Comparison of ENCODE assay signal across 15 mouse cellular contexts in genomic region chr11:72470004-72470403, GRCm38 (mm10). TPM values are rescaled to one million over a fixed set of nuclear protein-coding genes. Genes with fewer than 3 reads are reported as not detected.
DNase-seq lines count a peak whose midpoint lies in the region; ATAC-seq and TF ChIP-seq lines count a peak whose summit lies in the region.
"Had no signal": no experiment of that assay in that cellular context is flagged by ENCODE, and none has a peak within 500 bp of the region (broad histone marks: within the 10 kb centered on the region; RNA-seq: fewer than 3 reads in every experiment).

No protein-coding gene starts in this region.

- no peak overlapping the region for H3K9ac ChIP-seq in heart, embryonic 11.5 days (ENCODE audit: low read depth, low read length)
- no peak overlapping the region for H3K9ac ChIP-seq in neural tube, embryonic 14.5 days (replicated peaks; ENCODE audit: low read depth, low read length)
- H3K9ac ChIP-seq in neural tube, embryonic 15.5 days (replicated peaks), result no peak overlapping the region
- H3K9ac ChIP-seq: limb, embryonic 13.5 days; midbrain, embryonic 12.5 days had no signal

- H3K9me3 ChIP-seq in heart, embryonic 11.5 days (replicated peaks; ENCODE audit: control insufficient read depth, low read length), result no peaks in the 10 kb centered on the region
- no peaks in the 10 kb centered on the region for H3K9me3 ChIP-seq in neural tube, embryonic 14.5 days (ENCODE audit: control insufficient read depth, low read length)
- no peaks in the 10 kb centered on the region for H3K9me3 ChIP-seq in neural tube, embryonic 15.5 days (replicated peaks)
- H3K9me3 ChIP-seq: limb, embryonic 13.5 days; midbrain, embryonic 12.5 days had no signal

- no peaks in the 10 kb centered on the region for H3K27me3 ChIP-seq in heart, embryonic 11.5 days (ENCODE audit: control insufficient read depth, insufficient read depth, low read length)
- no peaks in the 10 kb centered on the region for H3K27me3 ChIP-seq in neural tube, embryonic 14.5 days (ENCODE audit: control insufficient read depth, insufficient read depth, low read length)
- no peaks in the 10 kb centered on the region for H3K27me3 ChIP-seq in neural tube, embryonic 15.5 days (replicated peaks)
- H3K27me3 ChIP-seq: limb, embryonic 13.5 days; midbrain, embryonic 12.5 days had no signal

- no peak overlapping the region for H3K4me2 ChIP-seq in heart, embryonic 11.5 days
- no peak overlapping the region for H3K4me2 ChIP-seq in neural tube, embryonic 14.5 days (ENCODE audit: low read depth, low read length)
- H3K4me2 ChIP-seq in neural tube, embryonic 15.5 days, result no peak overlapping the region
- H3K4me2 ChIP-seq: limb, embryonic 13.5 days; midbrain, embryonic 12.5 days had no signal

- 57% methylated on average over 4 of the region's 4 CpGs for WGBS in heart, embryonic 11.5 days (ENCODE audit: insufficient replicate concordance)
- WGBS in neural tube, embryonic 14.5 days, result 73% methylated on average over 4 of the region's 4 CpGs
- 73% methylated on average over 4 of the region's 4 CpGs for WGBS in neural tube, embryonic 15.5 days

- TF ChIP-seq CTCF in layer of hippocampus, adult 2 months (conservative IDR thresholded peaks at IDR 0.05), result no peak

- H3K4me1 ChIP-seq in heart, embryonic 11.5 days (ENCODE audit: control insufficient read depth, insufficient read depth, low read length), result peaks cover 52% of the 10 kb centered on the region
- H3K4me1 ChIP-seq in neural tube, embryonic 14.5 days (ENCODE audit: control insufficient read depth, insufficient read depth, low read length), result peaks cover 8% of the 10 kb centered on the region; the same call in 1 of the 2 replicates
- H3K4me1 ChIP-seq in neural tube, embryonic 15.5 days, result peaks cover 28% of the 10 kb centered on the region

- ATAC-seq in heart, embryonic 11.5 days (replicated peaks; ENCODE audit: insufficient number of reproducible peaks, low FRiP score, low TSS enrichment), result no peak
- ATAC-seq in neural tube, embryonic 14.5 days (ENCODE audit: low read depth), result no peak
- ATAC-seq in neural tube, embryonic 15.5 days (ENCODE audit: low FRiP score), result no peak

- H3K27ac ChIP-seq in heart, embryonic 11.5 days (ENCODE audit: low read depth, low read length), result peak overlapping the region; percentile 30
- peak overlapping the region; percentile 73 for H3K27ac ChIP-seq in layer of hippocampus, adult 2 months
- peak overlapping the region; percentile 5; the same call in 1 of the 2 replicates for H3K27ac ChIP-seq in neural tube, embryonic 14.5 days (ENCODE audit: low read depth, low read length)
- no peak overlapping the region for H3K27ac ChIP-seq in neural tube, embryonic 15.5 days (replicated peaks)
- H3K27ac ChIP-seq: limb, embryonic 13.5 days; midbrain, embryonic 12.5 days had no signal

- DNase-seq in heart, adult 9 months (ENCODE audit: low spot score in 2 of 2), result no peak
- DNase-seq in layer of hippocampus, adult 2 months (ENCODE audit: low spot score in 2 of 2), result no peak
- no peak for DNase-seq in layer of hippocampus, postnatal 10 days (ENCODE audit: low spot score in 2 of 2)
- DNase-seq in cerebellum, adult 18-20 months, result no peak
- DNase-seq in retina, postnatal 1 day, result no peak
- DNase-seq: thymus, postnatal 36 days had no signal

- no peak overlapping the region for H3K4me3 ChIP-seq in heart, embryonic 11.5 days (ENCODE audit: low read depth, low read length)
- H3K4me3 ChIP-seq in layer of hippocampus, adult 2 months, result no peak overlapping the region
- no peak overlapping the region for H3K4me3 ChIP-seq in neural tube, embryonic 14.5 days (ENCODE audit: low read depth, low read length)
- no peak overlapping the region for H3K4me3 ChIP-seq in neural tube, embryonic 15.5 days (replicated peaks)
- H3K4me3 ChIP-seq: limb, embryonic 13.5 days; midbrain, embryonic 12.5 days had no signal

- H3K36me3 ChIP-seq in heart, embryonic 11.5 days (ENCODE audit: control insufficient read depth, insufficient read depth, low read length), result no peaks in the 10 kb centered on the region
- H3K36me3 ChIP-seq in neural tube, embryonic 14.5 days (ENCODE audit: control insufficient read depth, insufficient read depth, low read length), result peaks cover 6% of the 10 kb centered on the region; the same call in 1 of the 2 replicates
- H3K36me3 ChIP-seq in neural tube, embryonic 15.5 days, result peaks cover 15% of the 10 kb centered on the region
- H3K36me3 ChIP-seq: limb, embryonic 13.5 days had no signal

RNA-seq across cellular contexts. Expression of gene Spns2, which starts 19.7 kb away (rescaled TPM):
- 4.0 and 4.6 TPM in 2 replicates for polyA plus RNA-seq in heart, embryonic 11.5 days (2014; fragmentation: Nextera tagmentation; extraction: Ambion mirVana)
- total RNA-seq in layer of hippocampus, adult 2 months (2021), result 100 to 1,000 TPM; 101 to 105 TPM
- 10 to 100 TPM; 58.4 to 59.6 TPM for total RNA-seq in layer of hippocampus, postnatal 10 days (2021)
- polyA plus RNA-seq in neural tube, embryonic 14.5 days (2014; fragmentation: Nextera tagmentation; extraction: Ambion mirVana), result 12.1 and 15.1 TPM in 2 replicates
- 9.4 and 12.6 TPM in 2 replicates for polyA plus RNA-seq in neural tube, embryonic 15.5 days (2015; fragmentation: Nextera tagmentation; extraction: Ambion mirVana)

RNA-seq across cellular contexts. Expression of gene Mybbp1a, which starts 28.8 kb away (rescaled TPM):
- polyA plus RNA-seq in heart, embryonic 11.5 days (2014; fragmentation: Nextera tagmentation; extraction: Ambion mirVana), result 93.8 and 101 TPM in 2 replicates
- total RNA-seq in layer of hippocampus, adult 2 months (2021), result 10 to 100 TPM; 55.7 to 56.2 TPM
- total RNA-seq in layer of hippocampus, postnatal 10 days (2021), result 10 to 100 TPM; 50.2 to 55.0 TPM
- polyA plus RNA-seq in neural tube, embryonic 14.5 days (2014; fragmentation: Nextera tagmentation; extraction: Ambion mirVana), result 55.1 and 63.5 TPM in 2 replicates
- 63.1 and 82.7 TPM in 2 replicates for polyA plus RNA-seq in neural tube, embryonic 15.5 days (2015; fragmentation: Nextera tagmentation; extraction: Ambion mirVana)

RNA-seq across cellular contexts. Expression of gene Ggt6, which starts 34.7 kb away (rescaled TPM):
- polyA plus RNA-seq in heart, embryonic 11.5 days (2014; fragmentation: Nextera tagmentation; extraction: Ambion mirVana), result not detected in 2 replicates
- not detected for total RNA-seq in layer of hippocampus, adult 2 months (2021)
- total RNA-seq in layer of hippocampus, postnatal 10 days (2021), result not detected
- not detected in 2 replicates for polyA plus RNA-seq in neural tube, embryonic 14.5 days (2014; fragmentation: Nextera tagmentation; extraction: Ambion mirVana)
- 1.2 TPM in 1 of 2 replicates, not detected in the other for polyA plus RNA-seq in neural tube, embryonic 15.5 days (2015; fragmentation: Nextera tagmentation; extraction: Ambion mirVana)
- total RNA-seq: MEL had no signal
- polyA plus RNA-seq: C2C12; forebrain, embryonic 16.5 days; midbrain, embryonic 12.5 days; neural tube, embryonic 11.5 days had no signal

RNA-seq across cellular contexts. Expression of gene Smtnl2, which starts 58.5 kb away (rescaled TPM):
- 107 and 123 TPM in 2 replicates for polyA plus RNA-seq in heart, embryonic 11.5 days (2014; fragmentation: Nextera tagmentation; extraction: Ambion mirVana)
- 1 to 10 TPM; 2.2 to 3.8 TPM for total RNA-seq in layer of hippocampus, adult 2 months (2021)
- 1 to 10 TPM; 4.5 to 5.0 TPM for total RNA-seq in layer of hippocampus, postnatal 10 days (2021)
- polyA plus RNA-seq in neural tube, embryonic 14.5 days (2014; fragmentation: Nextera tagmentation; extraction: Ambion mirVana), result 3.3 and 5.3 TPM in 2 replicates
- polyA plus RNA-seq in neural tube, embryonic 15.5 days (2015; fragmentation: Nextera tagmentation; extraction: Ambion mirVana), result 10.2 and 16.1 TPM in 2 replicates
